Mouse (Mus musculus): ENCODE data around the gene Gucy2e.

Gene Gucy2e

GRCm38 (mm10) chr11:69236926-69237260, at the start of gene Gucy2e:
Gucy2e (minus strand) TSS chr11:69237036.
- no peak for DNase-seq (ENCODE audit: low read depth, low spot score)

GRCm38 (mm10) chr11:69277267-69277666, 40.4 kb upstream of the Gucy2e start:
- no peak for DNase-seq (ENCODE audit: low read depth, low spot score)

- DNase-seq (ENCODE audit: low read depth, low spot score) = no peak
These were observed 39.2 kb upstream of the Gucy2e start for GRCm38 (mm10) chr11:69276081-69276480.

- DNase-seq (ENCODE audit: low read depth, low spot score) = no peak
These were observed 38.8 kb upstream of the Gucy2e start for GRCm38 (mm10) chr11:69275650-69276049.

GRCm38 (mm10) chr11:69272122-69272740, 35.4 kb upstream of the Gucy2e start:
- DNase-seq (ENCODE audit: low read depth, low spot score) = peak; percentile 78

DNA sequence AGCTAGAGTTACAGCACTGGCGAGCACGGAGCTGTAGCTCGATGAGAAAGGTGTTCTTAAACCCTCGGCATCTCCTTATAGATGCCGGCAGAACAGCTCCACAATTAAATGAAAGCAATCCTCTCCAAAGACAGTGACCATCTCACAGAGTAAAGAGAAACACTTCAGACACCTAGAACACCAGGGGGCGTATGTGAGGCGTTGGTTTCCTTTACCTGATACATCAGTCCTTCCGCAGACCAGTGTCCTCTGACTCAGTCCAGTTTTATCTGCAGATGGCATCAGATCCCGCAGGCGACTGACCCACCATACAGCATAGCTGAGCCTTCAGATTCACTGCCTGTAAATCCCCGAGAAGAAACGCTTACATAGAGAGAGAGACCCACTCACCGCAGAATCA, 32.7 kb upstream of the Gucy2e start:
- peak; percentile 60 for DNase-seq (ENCODE audit: low read depth, low spot score)

DNA sequence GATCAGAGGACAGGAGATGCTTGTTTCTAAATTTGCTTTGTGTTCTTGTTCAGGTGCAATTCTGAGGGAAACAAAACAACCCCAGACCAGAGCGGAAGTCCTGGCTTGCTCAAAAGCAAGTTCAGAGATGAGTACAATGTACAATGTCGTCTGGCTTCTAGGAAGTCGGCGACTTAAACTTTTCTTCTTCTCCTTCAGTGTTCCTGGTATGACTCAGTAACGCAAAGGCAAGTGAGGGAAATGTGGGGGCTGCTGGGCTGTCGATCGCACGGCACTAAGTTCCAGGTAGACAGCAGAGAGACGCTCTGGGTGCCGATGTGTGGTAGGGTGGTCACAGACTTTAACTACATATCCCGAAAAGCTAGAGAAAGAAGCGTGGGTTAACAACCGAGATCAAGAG, 31.3 kb upstream of the Gucy2e start:
- DNase-seq (ENCODE audit: low read depth, low spot score) = no peak

DNA sequence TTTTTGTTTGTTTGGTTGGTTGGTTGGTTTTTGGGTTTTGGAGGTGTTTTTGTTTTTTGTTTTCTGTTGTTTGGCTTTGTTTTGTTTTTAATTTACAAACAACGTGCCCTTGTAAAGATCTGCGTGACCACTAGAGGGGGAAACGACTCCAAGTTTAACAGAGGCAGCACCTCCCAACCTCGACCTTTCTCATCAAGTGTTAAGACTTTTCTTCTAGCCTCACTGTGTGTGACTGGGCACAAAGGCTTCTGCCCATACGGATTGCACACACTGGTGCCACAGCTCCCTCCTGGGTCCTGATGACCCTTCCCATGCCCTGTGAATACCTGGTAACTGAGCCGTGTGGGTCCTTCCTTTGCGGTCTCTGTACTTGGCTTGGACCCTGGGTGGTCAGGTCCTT, 30.5 kb upstream of the Gucy2e start:
- peak; percentile 46 for DNase-seq (ENCODE audit: low read depth, low spot score)

GRCm38 (mm10) chr11:69266253-69266652, 29.4 kb upstream of the Gucy2e start:
- no peak for DNase-seq (ENCODE audit: low read depth, low spot score)

- DNase-seq (ENCODE audit: low read depth, low spot score) = no peak
These were observed 28.6 kb upstream of the Gucy2e start for GRCm38 (mm10) chr11:69265410-69265809.

DNA sequence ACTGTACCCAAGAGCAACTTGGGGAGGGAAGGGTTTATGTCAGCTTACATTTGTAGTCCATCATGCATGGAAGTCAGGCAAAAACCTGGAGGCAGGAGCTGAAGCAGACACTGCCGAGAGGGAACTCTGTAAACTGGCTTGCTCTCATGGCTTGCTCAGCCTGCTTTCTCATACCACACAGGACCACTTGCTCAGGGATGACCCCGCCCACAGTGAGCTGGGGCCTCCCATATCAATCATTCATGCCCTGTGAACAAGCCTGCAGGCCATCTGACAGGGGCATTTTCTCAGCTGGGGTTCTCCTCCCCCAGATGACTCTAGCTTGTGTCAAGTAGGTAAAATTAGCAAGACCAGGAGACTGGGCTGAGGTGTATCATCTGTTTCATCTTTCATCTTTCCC, 27.4 kb upstream of the Gucy2e start:
- no peak for DNase-seq (ENCODE audit: low read depth, low spot score)

GRCm38 (mm10) chr11:69260111-69260510, 23.3 kb upstream of the Gucy2e start:
- no peak for DNase-seq (ENCODE audit: low read depth, low spot score)

- DNase-seq (ENCODE audit: low read depth, low spot score) = peak; percentile 57
These were observed 21.5 kb upstream of the Gucy2e start for GRCm38 (mm10) chr11:69258287-69258686.

DNA sequence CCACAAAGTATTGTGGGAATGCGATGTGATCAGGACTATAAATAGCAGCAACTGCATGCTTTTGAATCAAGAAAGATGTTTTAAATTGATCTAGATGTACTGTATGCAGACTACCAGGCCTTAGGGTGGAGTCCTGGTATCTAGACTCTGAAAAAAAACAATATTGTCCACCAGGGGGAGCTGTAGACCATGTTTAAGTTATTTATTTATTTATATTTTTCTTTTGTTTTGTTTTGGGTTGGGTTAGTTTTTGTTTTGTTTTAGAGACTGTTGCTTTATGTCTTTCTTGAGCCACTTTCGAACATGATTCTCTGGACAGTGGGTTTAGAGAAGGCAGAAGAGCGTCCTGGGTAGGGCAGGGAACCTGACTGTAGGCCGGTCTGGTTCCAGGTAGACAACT, 21.0 kb upstream of the Gucy2e start:
- peak; percentile 71 for DNase-seq (ENCODE audit: low read depth, low spot score)

DNA sequence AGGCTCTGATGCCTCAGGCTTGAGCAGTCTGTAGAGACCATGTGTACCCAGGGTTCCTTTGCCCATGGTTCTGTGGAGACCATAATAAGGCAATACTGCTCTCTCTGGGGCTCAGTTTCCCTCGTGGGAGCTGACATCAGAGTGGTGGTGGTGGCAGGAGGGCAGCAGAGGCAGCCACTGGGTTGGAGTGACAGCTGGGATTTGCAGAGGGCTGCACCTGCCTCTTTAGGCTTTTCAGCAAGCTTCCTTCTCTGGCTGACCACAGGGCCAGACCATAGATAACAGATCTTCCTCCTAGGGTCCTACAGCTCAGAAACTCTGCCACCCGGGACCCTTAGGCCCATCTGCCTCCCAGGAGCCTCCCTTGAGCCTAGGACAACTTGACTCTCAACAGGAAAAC, 20.2 kb upstream of the Gucy2e start:
- no peak for DNase-seq (ENCODE audit: low read depth, low spot score)

- no peak for DNase-seq (ENCODE audit: low read depth, low spot score)
These were observed 18.0 kb upstream of the Gucy2e start for GRCm38 (mm10) chr11:69254808-69255207.

GRCm38 (mm10) chr11:69253131-69253530, 16.3 kb upstream of the Gucy2e start:
- DNase-seq (ENCODE audit: low read depth, low spot score) = no peak

DNA sequence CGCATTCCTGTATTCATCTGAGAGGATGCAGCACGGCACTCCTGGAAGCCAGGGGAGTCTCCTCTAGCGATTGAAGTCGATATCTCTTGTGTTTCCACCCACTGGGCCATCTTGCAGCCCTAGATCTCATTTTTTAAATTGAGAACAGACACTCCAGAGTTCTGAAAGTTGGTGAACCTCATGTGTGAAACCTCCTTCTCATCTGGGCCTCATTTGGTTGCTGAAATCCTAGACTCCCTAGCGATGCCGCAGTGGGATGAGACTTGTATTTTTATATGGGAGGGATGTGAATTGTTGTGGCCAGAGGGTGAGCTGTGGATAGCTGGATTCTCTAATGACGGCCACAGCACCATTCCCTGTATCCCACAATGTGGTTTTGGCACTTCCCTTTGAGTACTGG, 15.1 kb upstream of the Gucy2e start:
- DNase-seq (ENCODE audit: low read depth, low spot score) = no peak

DNA sequence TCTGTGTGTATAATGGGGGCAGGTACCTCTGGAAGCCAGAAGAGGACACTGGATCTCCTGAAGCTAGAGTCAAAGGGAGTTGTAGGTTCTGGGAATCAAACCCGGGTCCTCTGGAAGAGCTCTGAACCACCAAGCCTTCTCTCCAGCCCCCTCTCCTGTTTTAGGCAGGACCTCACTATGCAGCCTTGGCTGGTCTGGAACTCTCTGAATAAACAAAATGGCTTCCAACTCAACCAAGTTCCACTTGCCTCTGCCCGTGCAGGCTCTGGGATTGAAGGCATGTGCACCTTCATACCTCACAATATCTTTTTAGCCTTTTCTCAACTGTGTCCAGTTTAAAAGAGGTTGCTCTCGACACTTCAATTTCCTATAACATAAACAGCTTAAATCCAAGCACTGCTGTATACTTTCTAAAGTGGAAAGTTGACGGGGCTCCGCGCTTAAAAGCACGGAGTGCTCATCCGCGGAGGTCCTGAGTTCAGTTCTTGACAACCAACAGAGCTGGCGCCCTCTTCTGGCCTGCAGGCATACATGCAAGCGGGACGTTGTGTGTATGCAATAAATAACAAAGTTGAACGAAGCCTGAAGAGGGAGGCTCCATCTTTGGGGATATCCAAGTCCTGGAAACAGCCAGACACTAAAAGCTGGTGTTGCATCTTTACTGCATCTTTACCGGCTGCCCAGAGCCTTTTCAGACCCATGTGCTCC, 14.5 kb upstream of the Gucy2e start:
- DNase-seq (ENCODE audit: low read depth, low spot score) = no peak

DNA sequence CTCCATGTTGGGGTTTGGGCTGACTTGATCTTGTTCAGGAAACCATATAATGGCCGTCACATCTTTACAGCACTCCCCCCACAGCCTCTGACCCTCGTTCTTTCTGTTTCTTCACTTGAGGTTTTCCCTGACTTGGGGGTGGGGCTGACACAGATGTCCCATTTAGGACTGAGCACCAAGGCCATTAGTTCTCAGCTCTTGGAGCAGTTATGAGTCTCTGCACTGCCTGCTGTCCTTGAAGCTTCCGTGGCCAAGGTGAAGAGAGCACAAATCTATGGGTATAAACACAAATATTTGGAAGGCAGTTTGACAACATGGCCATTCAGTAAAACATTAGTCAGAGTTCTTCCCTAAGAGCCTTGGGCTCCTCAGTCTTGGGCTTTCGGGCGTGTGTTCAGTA, 13.3 kb upstream of the Gucy2e start:
- DNase-seq (ENCODE audit: low read depth, low spot score) = no peak

- no peak for DNase-seq (ENCODE audit: low read depth, low spot score)
These were observed 12.3 kb upstream of the Gucy2e start for GRCm38 (mm10) chr11:69249131-69249530.

DNA sequence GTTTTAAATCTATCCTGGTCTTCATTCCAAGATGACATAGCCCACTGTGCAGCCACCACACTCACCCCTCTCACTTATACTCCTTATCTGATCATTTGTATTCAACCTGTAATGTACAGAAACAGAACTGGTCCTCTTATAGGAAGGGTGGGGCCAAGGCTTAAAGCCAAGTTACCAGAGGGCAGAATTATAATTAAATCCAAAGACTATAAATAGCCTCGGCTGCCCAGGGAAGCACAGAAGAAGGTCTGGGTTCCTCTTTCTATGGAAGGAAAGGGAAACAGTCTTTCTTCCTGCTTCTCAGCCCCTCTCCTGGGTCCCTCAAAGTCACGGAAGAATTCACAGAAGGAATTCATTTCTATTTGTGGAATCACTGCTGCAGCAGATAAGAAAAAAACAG, 8.8 kb upstream of the Gucy2e start:
- DNase-seq (ENCODE audit: low read depth, low spot score) = no peak

DNA sequence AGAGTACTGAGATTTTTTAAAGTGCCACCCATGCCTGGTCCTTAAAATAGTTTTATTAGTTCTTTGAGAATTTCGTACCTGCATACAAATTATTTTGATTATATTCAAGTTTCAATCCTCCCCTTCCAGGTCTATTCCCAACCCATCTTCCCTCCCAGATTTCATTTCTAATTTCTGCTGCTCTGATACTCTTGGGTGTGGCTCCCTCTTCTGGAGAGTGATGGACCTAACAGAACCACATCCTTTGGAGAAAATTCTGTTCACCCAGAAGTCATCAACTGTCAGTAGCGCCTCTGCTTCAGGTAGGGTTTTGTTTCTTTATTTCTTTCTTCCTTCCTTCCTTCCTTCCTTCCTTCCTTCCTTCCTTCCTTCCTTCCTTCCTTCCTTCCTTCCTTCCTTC, 8.1 kb upstream of the Gucy2e start:
- peak; percentile 35 for DNase-seq (ENCODE audit: low read depth, low spot score)

Data from forelimb bud, embryonic 11.5 days (tissue).